Mouse (Mus musculus): ENCODE data around the gene Plcl1. TPM values are rescaled to one million over a fixed set of nuclear protein-coding genes. Genes with fewer than 3 reads are reported as not detected.

Plcl1 gene
- polyA plus RNA-seq, 1 experiment from 2014 or later: 4.1 TPM

DNA sequence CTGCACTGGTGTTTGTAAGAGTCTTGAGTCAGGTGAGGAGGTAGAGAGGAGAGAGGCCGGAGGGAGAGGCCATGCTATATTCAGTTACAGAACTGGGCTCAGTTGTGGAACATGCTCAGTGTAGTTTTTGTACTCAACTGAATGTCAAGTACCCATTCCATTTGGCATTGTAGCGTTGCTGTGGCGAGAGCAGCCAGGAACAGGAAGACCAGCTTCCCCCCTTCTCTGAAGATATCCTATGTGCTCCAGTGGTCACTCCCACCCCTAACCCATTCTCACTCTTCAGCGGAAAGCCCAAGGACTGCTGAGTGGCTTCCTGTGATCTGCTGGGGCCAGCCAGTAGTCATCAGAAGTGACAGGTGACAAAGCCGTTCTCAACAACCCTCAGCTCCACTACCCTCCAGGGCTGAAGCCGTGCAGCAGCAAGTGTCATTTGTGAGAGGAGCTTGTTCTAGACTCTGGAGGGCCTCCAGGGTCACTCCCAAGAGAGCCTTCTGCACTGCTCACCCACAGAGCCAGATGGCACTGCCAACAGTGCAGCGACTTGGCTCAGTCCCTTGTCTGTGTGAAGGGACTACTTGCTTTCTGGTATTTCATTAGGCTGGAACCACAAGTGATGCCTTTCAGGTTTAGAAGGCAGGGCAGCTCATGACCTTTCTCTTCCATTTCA lies 213.0 kb downstream of the Plcl1 start:
- Histone ChIP-seq H3K27me3 (ENCODE audit: control insufficient read depth, insufficient read depth, low read depth, low read length) (no peaks in the 10 kb centered on the region), H3K4me3 (ENCODE audit: low read depth, low read length) (no peak overlapping the region), H3K9me3 (replicated peaks; ENCODE audit: control insufficient read depth, low read length, poor library complexity, severe bottlenecking) (no peaks in the 10 kb centered on the region), H3K4me1 (ENCODE audit: control insufficient read depth, insufficient read depth, low read length) (no peaks in the 10 kb centered on the region), H3K4me2 (ENCODE audit: low read length) (no peak overlapping the region), H3K36me3 (ENCODE audit: control insufficient read depth, insufficient read depth, low read length) (no peaks in the 10 kb centered on the region), H3K27ac (ENCODE audit: low read length) (no peak overlapping the region), H3K9ac (ENCODE audit: low read depth, low read length) (no peak overlapping the region)
- 70% methylated on average over 7 of the region's 7 CpGs for WGBS
- ATAC-seq: no peak

DNA sequence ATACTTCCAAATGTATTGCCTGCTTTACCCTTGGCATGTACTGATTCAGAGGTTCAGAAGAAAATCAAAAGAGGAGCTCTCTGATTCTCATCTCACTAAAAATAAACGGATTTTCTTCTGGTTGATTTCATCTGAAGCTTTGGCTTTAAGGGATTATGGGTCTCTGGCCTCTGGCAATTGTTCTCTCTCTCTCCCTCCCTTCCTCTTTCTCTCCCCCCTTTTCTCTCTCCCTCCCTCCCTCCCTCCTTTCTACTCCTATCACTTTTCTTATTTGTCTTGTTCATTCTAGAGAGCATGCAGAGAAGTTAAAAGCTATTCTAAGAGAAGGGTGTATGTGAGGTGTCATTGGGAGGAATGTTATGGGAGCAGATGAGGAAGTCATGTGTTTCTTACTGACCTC lies 225.8 kb downstream of the Plcl1 start:
- Histone ChIP-seq H3K36me3 (ENCODE audit: control insufficient read depth, insufficient read depth, low read length) (no peaks in the 10 kb centered on the region), H3K27ac (ENCODE audit: low read length) (no peak overlapping the region), H3K4me2 (ENCODE audit: low read length) (no peak overlapping the region), H3K9ac (ENCODE audit: low read depth, low read length) (no peak overlapping the region), H3K4me3 (ENCODE audit: low read depth, low read length) (no peak overlapping the region), H3K27me3 (ENCODE audit: control insufficient read depth, insufficient read depth, low read depth, low read length) (no peaks in the 10 kb centered on the region), H3K4me1 (ENCODE audit: control insufficient read depth, insufficient read depth, low read length) (peaks cover 5% of the 10 kb centered on the region; the same call in 1 of the 2 replicates), H3K9me3 (replicated peaks; ENCODE audit: control insufficient read depth, low read length, poor library complexity, severe bottlenecking) (no peaks in the 10 kb centered on the region)
- WGBS: 3% methylated on average over 1 of the region's 1 CpGs
- no peak for ATAC-seq

DNA sequence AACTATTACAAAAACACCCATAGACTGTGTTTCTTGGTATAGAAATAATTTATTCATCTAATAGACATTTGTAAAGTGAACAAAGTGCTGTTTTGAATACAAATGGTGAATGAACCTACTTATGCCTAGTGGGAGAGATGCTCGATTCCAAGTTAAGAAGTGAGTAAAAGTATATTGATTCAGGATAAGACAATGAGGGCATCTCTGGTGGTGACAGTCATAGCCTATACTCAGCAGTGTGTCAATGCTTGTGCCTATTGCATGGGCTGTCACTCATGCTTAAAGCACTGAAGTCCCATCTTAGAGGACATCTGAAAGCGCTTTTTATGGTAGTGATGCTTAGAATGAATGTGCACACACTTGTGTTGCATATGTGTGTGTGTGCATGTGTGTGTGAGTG lies 226.3 kb downstream of the Plcl1 start:
- Histone ChIP-seq H3K27me3 (ENCODE audit: control insufficient read depth, insufficient read depth, low read depth, low read length) (no peaks in the 10 kb centered on the region), H3K9ac (ENCODE audit: low read depth, low read length) (no peak overlapping the region), H3K4me3 (ENCODE audit: low read depth, low read length) (no peak overlapping the region), H3K4me2 (ENCODE audit: low read length) (no peak overlapping the region), H3K27ac (ENCODE audit: low read length) (no peak overlapping the region), H3K9me3 (replicated peaks; ENCODE audit: control insufficient read depth, low read length, poor library complexity, severe bottlenecking) (no peaks in the 10 kb centered on the region), H3K36me3 (ENCODE audit: control insufficient read depth, insufficient read depth, low read length) (no peaks in the 10 kb centered on the region), H3K4me1 (ENCODE audit: control insufficient read depth, insufficient read depth, low read length) (peaks cover 5% of the 10 kb centered on the region; the same call in 1 of the 2 replicates)
- no peak for ATAC-seq
- 47% methylated on average over 2 of the region's 2 CpGs for WGBS

DNA sequence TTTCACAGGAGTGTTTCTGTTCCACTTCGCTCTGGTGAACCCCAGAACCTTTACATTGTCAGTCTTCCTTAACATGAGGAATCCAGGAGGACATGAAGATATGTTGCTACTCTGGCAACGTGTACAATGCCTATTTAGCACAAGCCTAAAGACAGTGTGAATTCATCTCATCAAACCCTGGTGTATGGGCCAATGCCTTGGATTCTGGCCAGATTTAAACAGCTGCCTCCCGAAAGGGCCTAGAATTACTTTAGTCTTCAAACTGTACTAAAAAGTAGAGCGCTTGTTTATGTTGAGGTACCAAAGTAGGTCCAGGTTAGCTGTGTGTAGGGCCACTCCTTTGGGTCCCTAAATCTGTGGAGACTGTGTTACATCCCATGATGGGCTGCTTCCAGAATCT lies 227.6 kb downstream of the Plcl1 start:
- no peak overlapping the region for H3K4me3 ChIP-seq (ENCODE audit: low read depth, low read length)
- no peak overlapping the region for H3K4me2 ChIP-seq (ENCODE audit: low read length)
- no peak for ATAC-seq
- H3K27ac ChIP-seq (ENCODE audit: low read length): no peak overlapping the region
- WGBS: 81% methylated on average over 4 of the region's 4 CpGs
- peaks cover 5% of the 10 kb centered on the region; the same call in 1 of the 2 replicates for H3K4me1 ChIP-seq (ENCODE audit: control insufficient read depth, insufficient read depth, low read length)
- no peaks in the 10 kb centered on the region for H3K9me3 ChIP-seq (replicated peaks; ENCODE audit: control insufficient read depth, low read length, poor library complexity, severe bottlenecking)
- H3K36me3 ChIP-seq (ENCODE audit: control insufficient read depth, insufficient read depth, low read length): no peaks in the 10 kb centered on the region
- no peaks in the 10 kb centered on the region for H3K27me3 ChIP-seq (ENCODE audit: control insufficient read depth, insufficient read depth, low read depth, low read length)
- H3K9ac ChIP-seq (ENCODE audit: low read depth, low read length): no peak overlapping the region

DNA sequence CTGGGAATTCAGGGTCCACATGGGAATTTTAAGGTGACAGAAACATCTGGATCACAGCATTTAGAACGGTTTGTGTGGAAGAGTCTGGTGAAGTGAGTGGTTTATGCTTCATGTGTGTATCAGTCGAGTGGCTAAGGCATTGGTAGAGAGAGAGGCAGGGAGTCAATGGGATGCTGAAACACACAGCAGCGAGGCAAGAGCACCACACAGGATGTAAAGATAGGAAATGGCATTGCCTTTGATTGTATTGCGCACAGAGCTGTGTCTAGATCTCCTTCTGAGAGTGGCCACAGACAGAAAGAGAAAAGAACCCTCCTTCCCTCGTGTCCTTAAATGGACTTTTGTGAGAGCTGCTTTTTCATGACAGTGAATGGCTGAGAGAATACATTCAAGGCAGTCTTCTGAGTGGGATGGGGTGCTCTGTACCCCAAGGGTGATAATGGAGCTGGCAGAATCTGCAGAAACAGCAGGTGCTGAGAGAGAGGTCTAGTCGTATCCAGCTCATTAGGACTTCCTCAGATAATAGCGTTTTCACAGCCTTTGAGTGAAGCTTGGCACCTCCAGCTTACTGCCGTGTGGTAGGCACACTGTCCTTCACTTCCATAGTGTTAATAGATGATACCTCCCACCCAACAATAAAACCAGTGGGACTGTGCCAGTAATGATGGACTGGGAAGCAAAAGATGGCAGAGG lies 253.9 kb downstream of the Plcl1 start:
- no peak overlapping the region for H3K27ac ChIP-seq (ENCODE audit: low read length)
- 57% methylated on average over 8 of the region's 8 CpGs for WGBS
- H3K27me3 ChIP-seq (ENCODE audit: control insufficient read depth, insufficient read depth, low read depth, low read length): no peaks in the 10 kb centered on the region
- H3K4me1 ChIP-seq (ENCODE audit: control insufficient read depth, insufficient read depth, low read length): no peaks in the 10 kb centered on the region
- H3K4me3 ChIP-seq (ENCODE audit: low read depth, low read length): no peak overlapping the region
- peak; percentile 19; the same call in 1 of the 2 replicates for ATAC-seq
- H3K4me2 ChIP-seq (ENCODE audit: low read length): no peak overlapping the region
- no peaks in the 10 kb centered on the region for H3K36me3 ChIP-seq (ENCODE audit: control insufficient read depth, insufficient read depth, low read length)
- H3K9me3 ChIP-seq (replicated peaks; ENCODE audit: control insufficient read depth, low read length, poor library complexity, severe bottlenecking): no peaks in the 10 kb centered on the region
- no peak overlapping the region for H3K9ac ChIP-seq (ENCODE audit: low read depth, low read length)

DNA sequence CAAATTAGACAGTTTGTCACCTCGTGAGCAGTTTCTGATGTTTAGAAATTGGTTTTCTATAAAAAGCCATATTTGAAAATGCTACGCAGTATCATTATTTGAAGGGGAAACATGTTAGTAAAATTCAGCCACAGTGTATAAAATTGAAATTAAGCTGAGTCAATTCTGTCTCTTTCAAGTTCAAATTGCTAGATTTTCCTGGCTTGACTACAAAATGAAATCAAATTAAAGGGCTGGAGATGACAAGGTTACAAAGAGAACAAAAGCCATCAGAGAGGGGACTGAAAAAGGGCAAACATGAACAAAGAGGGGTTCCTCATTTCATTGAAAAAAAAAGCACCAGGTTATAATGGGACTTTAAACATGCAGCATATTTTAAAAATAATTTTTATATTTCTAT lies 255.7 kb downstream of the Plcl1 start:
- Histone ChIP-seq H3K4me3 (ENCODE audit: low read depth, low read length) (no peak overlapping the region), H3K9me3 (replicated peaks; ENCODE audit: control insufficient read depth, low read length, poor library complexity, severe bottlenecking) (no peaks in the 10 kb centered on the region), H3K4me2 (ENCODE audit: low read length) (no peak overlapping the region), H3K27me3 (ENCODE audit: control insufficient read depth, insufficient read depth, low read depth, low read length) (no peaks in the 10 kb centered on the region), H3K4me1 (ENCODE audit: control insufficient read depth, insufficient read depth, low read length) (peaks cover 12% of the 10 kb centered on the region), H3K27ac (ENCODE audit: low read length) (no peak overlapping the region), H3K9ac (ENCODE audit: low read depth, low read length) (no peak overlapping the region), H3K36me3 (ENCODE audit: control insufficient read depth, insufficient read depth, low read length) (no peaks in the 10 kb centered on the region)
- WGBS: 52% methylated on average over 2 of the region's 2 CpGs
- no peak for ATAC-seq

DNA sequence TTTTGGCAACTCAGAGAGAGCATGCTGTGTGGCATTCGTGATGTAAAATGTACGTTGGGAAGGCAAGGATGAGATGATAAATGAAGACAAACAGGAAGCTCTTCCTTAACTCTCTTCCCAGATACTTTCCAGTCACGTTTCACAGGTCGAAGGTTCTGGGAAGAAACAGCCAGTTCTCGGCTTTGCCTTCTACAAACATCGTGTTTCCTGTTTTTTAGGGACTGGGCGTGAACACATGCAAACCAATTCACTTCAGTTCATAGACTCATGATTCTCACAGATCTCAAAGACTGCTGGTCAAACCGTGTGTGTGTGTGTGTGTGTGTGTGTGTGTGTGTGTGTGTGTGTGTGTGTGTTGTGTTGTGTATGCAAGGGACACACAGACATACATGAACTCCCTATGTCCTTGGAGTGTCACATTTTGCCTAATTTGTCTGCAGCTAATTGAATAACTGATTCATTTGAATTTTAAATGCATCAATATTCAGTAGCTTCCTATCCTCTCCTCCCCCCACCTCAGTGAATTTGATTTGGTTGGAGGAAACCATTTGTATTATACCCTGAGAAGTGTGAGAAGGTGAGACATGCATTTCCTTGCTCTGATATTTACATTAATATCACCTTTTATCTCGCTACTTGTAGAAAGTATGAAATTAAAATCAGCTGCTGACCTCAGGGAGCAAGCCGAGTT lies 259.6 kb downstream of the Plcl1 start:
- WGBS: 54% methylated on average over 10 of the region's 10 CpGs
- peak; percentile 56 for ATAC-seq
- Histone ChIP-seq H3K27ac (ENCODE audit: low read length) (peak overlapping the region; percentile 79), H3K4me2 (ENCODE audit: low read length) (peak overlapping the region; percentile 36), H3K27me3 (ENCODE audit: control insufficient read depth, insufficient read depth, low read depth, low read length) (no peaks in the 10 kb centered on the region), H3K9me3 (replicated peaks; ENCODE audit: control insufficient read depth, low read length, poor library complexity, severe bottlenecking) (no peaks in the 10 kb centered on the region), H3K9ac (ENCODE audit: low read depth, low read length) (no peak overlapping the region), H3K4me3 (ENCODE audit: low read depth, low read length) (no peak overlapping the region), H3K36me3 (ENCODE audit: control insufficient read depth, insufficient read depth, low read length) (no peaks in the 10 kb centered on the region), H3K4me1 (ENCODE audit: control insufficient read depth, insufficient read depth, low read length) (peaks cover 28% of the 10 kb centered on the region)

DNA sequence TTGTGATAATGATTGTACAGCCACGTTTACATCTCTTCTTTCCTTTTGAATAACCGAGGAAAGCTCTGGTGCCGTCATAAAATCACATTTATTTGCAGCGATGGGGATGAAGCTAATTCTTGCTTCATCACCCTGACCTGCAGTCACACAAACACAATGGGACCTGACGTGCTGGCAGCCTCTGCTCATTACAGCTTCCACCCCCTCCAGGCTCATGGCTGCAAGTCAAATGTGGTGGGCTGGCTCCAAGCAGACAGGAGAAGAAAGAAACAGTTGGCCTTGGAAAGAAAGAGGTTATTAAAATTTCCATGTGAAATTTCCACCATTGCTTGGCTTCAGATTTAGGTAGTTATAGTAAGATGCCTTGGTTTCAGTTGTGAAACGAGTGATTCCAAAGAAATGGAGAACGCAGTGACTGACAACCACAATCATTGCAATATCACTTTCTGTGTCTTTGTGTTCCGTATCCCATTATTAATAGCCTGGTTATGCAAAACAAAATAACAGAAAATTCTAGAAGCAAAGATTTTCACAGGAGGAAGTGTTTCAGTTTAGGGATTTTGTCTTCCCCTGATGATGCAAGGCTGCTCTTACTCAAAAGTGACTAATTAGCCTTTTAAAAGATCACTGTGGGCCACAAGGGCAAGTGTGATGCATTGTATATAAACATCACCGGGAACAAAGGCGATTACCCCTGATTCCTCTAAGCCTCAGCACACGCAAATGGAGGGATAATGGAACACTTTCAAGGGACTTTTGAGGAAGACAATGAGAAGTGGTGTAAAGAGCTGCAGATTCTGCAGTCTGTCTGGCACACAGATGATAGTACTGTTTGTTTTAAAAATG lies 260.3 kb downstream of the Plcl1 start:
- 15% methylated on average over 11 of the region's 11 CpGs for WGBS
- Histone ChIP-seq H3K4me1 (ENCODE audit: control insufficient read depth, insufficient read depth, low read length) (peaks cover 28% of the 10 kb centered on the region), H3K9ac (ENCODE audit: low read depth, low read length) (no peak overlapping the region)

More for the DNA sequence above, 260.3 kb downstream of the Plcl1 start:
- Histone ChIP-seq H3K27me3 (ENCODE audit: control insufficient read depth, insufficient read depth, low read depth, low read length) (no peaks in the 10 kb centered on the region), H3K4me2 (ENCODE audit: low read length) (peak overlapping the region; percentile 36), H3K9me3 (replicated peaks; ENCODE audit: control insufficient read depth, low read length, poor library complexity, severe bottlenecking) (no peaks in the 10 kb centered on the region), H3K36me3 (ENCODE audit: control insufficient read depth, insufficient read depth, low read length) (no peaks in the 10 kb centered on the region), H3K27ac (ENCODE audit: low read length) (peak overlapping the region; percentile 79), H3K4me3 (ENCODE audit: low read depth, low read length) (no peak overlapping the region)
- ATAC-seq: peak; percentile 85

Data from midbrain, embryonic 16.5 days (tissue).